Mouse (Mus musculus) brain, adult 10 weeks (tissue): ENCODE results near the gene Marveld1. TPM values are rescaled to one million over a fixed set of nuclear protein-coding genes. Genes with fewer than 3 reads are reported as not detected.

Experiments
- polyA plus RNA-seq: library from polyadenylated mRNA; stranded (reverse); fragments of 350-450 nt; fragmentation: Illumina TruSeq; extraction: RNeasy Lipid Tissue Mini Kit (QIAGEN cat#74804); gene quantifications from one replicate; pipeline ENCODE4 v1.2.3, GENCODE M21; 2015; ENCODE audit warnings: low read depth, low replicate concordance

The Marveld1 gene
- 7.0 TPM for polyA plus RNA-seq

DNA sequence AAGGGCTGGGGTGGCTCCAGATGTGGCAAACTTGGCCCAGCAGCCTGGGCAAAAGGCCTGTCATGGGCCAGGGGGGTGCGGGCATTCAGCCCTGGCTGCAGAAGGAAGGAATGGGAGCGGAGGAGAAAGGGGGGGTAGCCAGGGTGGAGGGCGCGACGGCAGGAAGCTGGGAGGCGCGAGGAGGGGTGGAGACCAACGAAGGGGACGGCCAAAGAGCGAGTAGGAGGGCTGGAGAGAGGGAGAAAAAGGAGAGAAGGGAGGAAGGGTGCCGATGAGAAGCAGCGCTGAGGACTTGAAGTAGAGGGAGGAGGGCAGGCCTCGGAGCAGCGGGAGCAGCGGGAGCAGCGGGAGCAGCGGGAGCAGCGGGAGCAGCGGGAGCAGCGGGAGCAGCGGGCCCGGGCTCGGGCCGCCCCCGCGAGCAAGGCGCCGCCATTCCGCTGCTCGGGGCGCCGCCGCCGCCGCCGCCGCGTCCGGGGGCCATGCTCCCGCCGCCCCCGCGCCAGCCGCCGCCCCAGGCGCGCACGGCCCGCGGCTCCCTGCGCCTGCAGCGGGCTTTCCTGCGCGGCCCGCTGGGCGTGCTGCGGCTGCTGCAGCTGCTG lies at the start of gene Marveld1:
Gene Marveld1 (plus strand): TSS at position 231 of the 599 bp plus-strand sequence.

DNA sequence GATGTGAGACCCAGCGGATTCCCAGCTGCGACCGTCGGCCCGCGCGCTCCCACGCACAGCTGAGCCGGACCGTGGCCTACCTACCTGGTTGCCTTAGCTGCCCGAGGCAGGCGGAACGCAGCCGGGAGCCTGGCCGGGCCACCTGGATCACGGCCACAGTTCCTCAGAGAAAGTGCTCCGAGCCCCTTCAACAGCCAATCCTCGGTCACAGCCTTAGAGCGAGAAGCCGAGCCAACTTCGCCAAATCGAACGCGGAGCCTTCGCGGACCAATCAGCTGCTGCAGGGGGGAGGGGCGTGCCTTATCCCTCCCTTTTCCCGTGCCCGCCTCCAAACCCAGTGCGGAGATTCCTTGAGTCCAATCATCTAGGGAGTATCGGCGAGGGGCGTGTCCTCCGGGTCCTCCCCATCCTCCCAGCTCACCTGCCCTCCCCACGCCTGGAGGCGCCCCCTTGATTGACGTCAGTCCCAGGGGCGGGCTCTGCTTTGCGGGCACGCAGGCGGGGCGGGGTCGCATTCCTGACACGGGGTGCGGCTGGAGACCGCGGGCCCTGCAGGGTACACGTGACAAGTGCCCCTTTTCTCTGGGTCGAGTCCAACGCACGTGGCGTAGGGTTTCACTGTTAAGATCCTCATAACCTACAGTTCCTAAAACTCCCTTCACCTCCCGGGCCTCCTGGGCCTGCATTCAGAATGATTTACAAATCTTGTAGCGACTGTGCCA lies 18.3 kb upstream of the Marveld1 start, which contains the start of gene Avpi1:
Gene Avpi1 (minus strand): TSS at position 273 of the 722 bp plus-strand sequence.

DNA sequence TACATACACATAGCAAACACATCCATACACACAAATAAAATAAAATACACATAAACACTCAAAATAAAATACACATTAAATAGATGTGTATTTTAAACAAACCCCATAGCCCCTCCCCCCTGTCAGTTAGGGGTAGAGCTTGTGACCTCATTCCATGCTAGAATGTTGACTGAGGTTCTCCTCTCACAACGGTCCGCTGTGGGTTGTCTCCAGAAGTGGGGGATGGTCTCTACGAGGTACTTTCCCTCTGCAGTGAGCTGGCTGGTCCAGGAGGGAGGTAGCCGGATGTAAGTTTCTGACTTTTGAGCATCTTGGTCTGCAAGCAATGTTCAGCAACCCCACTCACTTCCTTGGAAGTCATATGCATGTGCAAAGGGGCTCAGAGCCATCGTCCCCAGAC lies 16.6 kb downstream of the Marveld1 start, which contains the start of gene Zfyve27:
Gene Zfyve27 (plus strand): TSS at position 188 of the 400 bp plus-strand sequence.

Other genes with a start within 250 kb of the Marveld1 start
- gene Pgam1, start 235.5 kb upstream of the Marveld1 start, polyA plus RNA-seq, result 759 TPM
- gene Exosc1, start 214.0 kb upstream of the Marveld1 start, polyA plus RNA-seq, result 26.2 TPM
- gene Zdhhc16, start 213.9 kb upstream of the Marveld1 start, polyA plus RNA-seq, result 47.2 TPM
- gene Mms19, start 166.2 kb upstream of the Marveld1 start, polyA plus RNA-seq, result 21.3 TPM
- 12.3 TPM for gene Ubtd1, start 165.6 kb upstream of the Marveld1 start, polyA plus RNA-seq
- gene Ankrd2, start 111.4 kb upstream of the Marveld1 start, polyA plus RNA-seq, result 0.43 TPM
- gene Hoga1, start 101.8 kb upstream of the Marveld1 start, polyA plus RNA-seq, result 1.6 TPM
- gene 4933411K16Rik, start 95.2 kb upstream of the Marveld1 start, polyA plus RNA-seq, result not detected
- gene Morn4, start 61.0 kb upstream of the Marveld1 start, polyA plus RNA-seq, result 66.3 TPM
- 59.5 TPM for gene Pi4k2a, start 56.9 kb upstream of the Marveld1 start, polyA plus RNA-seq
- gene Avpi1, start 18.3 kb upstream of the Marveld1 start, polyA plus RNA-seq, result 59.4 TPM
- gene Zfyve27, start 16.6 kb downstream of the Marveld1 start, polyA plus RNA-seq, result 73.0 TPM
- 4.1 TPM for gene Sfrp5, start 54.9 kb downstream of the Marveld1 start, polyA plus RNA-seq
- 97.3 TPM for gene Golga7b, start 100.2 kb downstream of the Marveld1 start, polyA plus RNA-seq